Mouse (Mus musculus): ENCODE measurements around the gene Ube2o. TPM values are rescaled to one million over a fixed set of nuclear protein-coding genes. Genes with fewer than 3 reads are reported as not detected.

Ube2o gene
- total RNA-seq (2014; rRNA removed) (101 and 112 TPM in 2 replicates), polyA plus RNA-seq (2015; fragmentation: Nextera tagmentation; extraction: Ambion mirVana) (31.3 and 31.9 TPM in 2 replicates)

GRCm38 (mm10) chr11:116581376-116581814 is at the start of gene Ube2o:
Gene Ube2o (minus strand): TSS chr11:116581447.
- peaks cover 15% of the 10 kb centered on the region for H3K4me1 ChIP-seq (ENCODE audit: insufficient read depth, low read length)
- H3K9ac ChIP-seq (replicated peaks; ENCODE audit: low read length) = peak within 1 kb of the TSS; percentile 97
- H3K4me2 ChIP-seq (ENCODE audit: low read depth, low read length) = peak within 1 kb of the TSS; percentile 60
- ATAC-seq = peak; percentile 92
- no peaks in the 10 kb centered on the region for H3K36me3 ChIP-seq (ENCODE audit: insufficient read depth, low read length)
- H3K27me3 ChIP-seq (ENCODE audit: insufficient read depth, low read length) = no peaks in the 10 kb centered on the region
- H3K27ac ChIP-seq = peak within 1 kb of the TSS; percentile 92
- WGBS = 4% methylated on average over 39 of the region's 51 CpGs
- H3K4me3 ChIP-seq (ENCODE audit: low read length) = peak within 1 kb of the TSS; percentile 85
- DNase-seq (ENCODE audit: low spot score) = peak; percentile 94
- H3K9me3 ChIP-seq (ENCODE audit: low read length) = no peaks in the 10 kb centered on the region
- peak; percentile 71 for TF ChIP-seq CTCF (IDR thresholded peaks at IDR 0.05; ENCODE audit: low read depth)

- Histone ChIP-seq H3K4me2 (ENCODE audit: low read depth, low read length) (no peak overlapping the region), H3K9ac (replicated peaks; ENCODE audit: low read length) (no peak overlapping the region), H3K27me3 (ENCODE audit: insufficient read depth, low read length) (peaks cover 1% of the 10 kb centered on the region; the same call in 1 of the 2 replicates), H3K36me3 (ENCODE audit: insufficient read depth, low read length) (no peaks in the 10 kb centered on the region), H3K4me3 (ENCODE audit: low read length) (no peak overlapping the region), H3K4me1 (ENCODE audit: insufficient read depth, low read length) (no peaks in the 10 kb centered on the region), H3K27ac (no peak overlapping the region), H3K9me3 (ENCODE audit: low read length) (no peaks in the 10 kb centered on the region)
- WGBS = 53% methylated on average over 12 of the region's 12 CpGs
- no peak for DNase-seq (ENCODE audit: low spot score)
- no peak for ATAC-seq
- no peak for TF ChIP-seq CTCF (IDR thresholded peaks at IDR 0.05; ENCODE audit: low read depth)
These were observed 49.1 kb upstream of the Ube2o start for GRCm38 (mm10) chr11:116630171-116630965.

- Histone ChIP-seq H3K4me2 (ENCODE audit: low read depth, low read length) (no peak overlapping the region), H3K9ac (replicated peaks; ENCODE audit: low read length) (no peak overlapping the region), H3K27ac (no peak overlapping the region), H3K4me3 (ENCODE audit: low read length) (no peak overlapping the region), H3K9me3 (ENCODE audit: low read length) (no peaks in the 10 kb centered on the region), H3K4me1 (ENCODE audit: insufficient read depth, low read length) (peaks cover 2% of the 10 kb centered on the region; the same call in 1 of the 2 replicates), H3K27me3 (ENCODE audit: insufficient read depth, low read length) (peaks cover 7% of the 10 kb centered on the region; the same call in 1 of the 2 replicates), H3K36me3 (ENCODE audit: insufficient read depth, low read length) (no peaks in the 10 kb centered on the region)
- DNase-seq (ENCODE audit: low spot score) (no peak), ATAC-seq (no peak)
- 82% methylated on average over 6 of the region's 6 CpGs for WGBS
- no peak for TF ChIP-seq CTCF (IDR thresholded peaks at IDR 0.05; ENCODE audit: low read depth)
These were observed 48.2 kb upstream of the Ube2o start for GRCm38 (mm10) chr11:116629472-116629871.

GRCm38 (mm10) chr11:116628712-116629111 is 47.5 kb upstream of the Ube2o start:
- Histone ChIP-seq H3K27me3 (ENCODE audit: insufficient read depth, low read length) (peaks cover 7% of the 10 kb centered on the region; the same call in 1 of the 2 replicates), H3K27ac (no peak overlapping the region), H3K36me3 (ENCODE audit: insufficient read depth, low read length) (no peaks in the 10 kb centered on the region), H3K4me2 (ENCODE audit: low read depth, low read length) (no peak overlapping the region), H3K9me3 (ENCODE audit: low read length) (no peaks in the 10 kb centered on the region), H3K9ac (replicated peaks; ENCODE audit: low read length) (no peak overlapping the region), H3K4me1 (ENCODE audit: insufficient read depth, low read length) (peaks cover 8% of the 10 kb centered on the region; the same call in 1 of the 2 replicates), H3K4me3 (ENCODE audit: low read length) (no peak overlapping the region)
- TF ChIP-seq CTCF (IDR thresholded peaks at IDR 0.05; ENCODE audit: low read depth) = peak; percentile 99
- WGBS = 53% methylated on average over 9 of the region's 9 CpGs
- peak; percentile 75 for ATAC-seq
- peak; percentile 93 for DNase-seq (ENCODE audit: low spot score)

- H3K9ac ChIP-seq (replicated peaks; ENCODE audit: low read length) = no peak overlapping the region
- H3K4me3 ChIP-seq (ENCODE audit: low read length) = no peak overlapping the region
- H3K9me3 ChIP-seq (ENCODE audit: low read length) = no peaks in the 10 kb centered on the region
- peaks cover 7% of the 10 kb centered on the region; the same call in 1 of the 2 replicates for H3K27me3 ChIP-seq (ENCODE audit: insufficient read depth, low read length)
- H3K36me3 ChIP-seq (ENCODE audit: insufficient read depth, low read length) = no peaks in the 10 kb centered on the region
- 44% methylated on average over 10 of the region's 10 CpGs for WGBS
- H3K27ac ChIP-seq = no peak overlapping the region
- H3K4me2 ChIP-seq (ENCODE audit: low read depth, low read length) = no peak overlapping the region
- ATAC-seq (no peak), DNase-seq (ENCODE audit: low spot score) (peak; percentile 46)
- H3K4me1 ChIP-seq (ENCODE audit: insufficient read depth, low read length) = peaks cover 10% of the 10 kb centered on the region; the same call in 1 of the 2 replicates
- peak; percentile 50 for TF ChIP-seq CTCF (IDR thresholded peaks at IDR 0.05; ENCODE audit: low read depth)
These were observed 46.1 kb upstream of the Ube2o start for GRCm38 (mm10) chr11:116627072-116628020.

GRCm38 (mm10) chr11:116626299-116627071 is 45.2 kb upstream of the Ube2o start, which contains the start of gene Rhbdf2:
Gene Rhbdf2 (minus strand): TSS chr11:116627019.
- Histone ChIP-seq H3K4me3 (ENCODE audit: low read length) (no peak within 1 kb of the TSS), H3K36me3 (ENCODE audit: insufficient read depth, low read length) (no peaks in the 10 kb centered on the region), H3K9ac (replicated peaks; ENCODE audit: low read length) (no peak within 1 kb of the TSS), H3K4me1 (ENCODE audit: insufficient read depth, low read length) (peaks cover 18% of the 10 kb centered on the region; the same call in 1 of the 2 replicates), H3K4me2 (ENCODE audit: low read depth, low read length) (no peak within 1 kb of the TSS), H3K27me3 (ENCODE audit: insufficient read depth, low read length) (peaks cover 7% of the 10 kb centered on the region; the same call in 1 of the 2 replicates), H3K27ac (no peak within 1 kb of the TSS), H3K9me3 (ENCODE audit: low read length) (no peaks in the 10 kb centered on the region)
- ATAC-seq = no peak
- 73% methylated on average over 10 of the region's 10 CpGs for WGBS
- TF ChIP-seq CTCF (IDR thresholded peaks at IDR 0.05; ENCODE audit: low read depth) = no peak
- no peak for DNase-seq (ENCODE audit: low spot score)
